Mouse (Mus musculus) erythroblast, embryonic 14.5 days (primary cell): ENCODE measurements around the gene Ppp1r2. TPM values are rescaled to one million over a fixed set of nuclear protein-coding genes. Genes with fewer than 3 reads are reported as not detected.
"Not testable (repeated sequence)": the region's sequence is repeated elsewhere in the genome, so short reads cannot be mapped to it uniquely, and the experiment has no call there.

Source experiments
- H3K27me3 ChIP-seq: 2 replicates; pipeline ENCODE4 v1.6.1; 2012; ENCODE audit warnings: inconsistent platforms; ENCODE audit not compliant: control insufficient read depth
- H3K36me3 ChIP-seq: 2 replicates; pipeline ENCODE4 v1.6.1; 2012; ENCODE audit warnings: mild to moderate bottlenecking, inconsistent platforms; ENCODE audit not compliant: control insufficient read depth
- H3K4me1 ChIP-seq: 2 replicates; pipeline ENCODE4 v1.6.1; 2012; ENCODE audit warnings: inconsistent platforms; ENCODE audit not compliant: control insufficient read depth
- H3K4me3 ChIP-seq: replicated peaks from 2 replicates; pipeline ENCODE3; 2012; ENCODE audit warnings: moderate library complexity, mild to moderate bottlenecking, inconsistent platforms
- H3K9me3 ChIP-seq: 2 replicates; pipeline ENCODE4 v1.6.1; 2012; ENCODE audit warnings: low read length, inconsistent platforms, mixed read lengths; ENCODE audit not compliant: control insufficient read depth
- GATA1 ChIP-seq: IDR thresholded peaks from 2 replicates; pipeline ENCODE4 v1.6.1; 2012; ENCODE audit warnings: low read length, inconsistent platforms, mixed read lengths
- TAL1 ChIP-seq: IDR thresholded peaks from 3 replicates; pipeline ENCODE4 v1.6.1; 2012; ENCODE audit warnings: low read length, inconsistent platforms, mixed read lengths
- polyA plus RNA-seq: library from polyadenylated mRNA; stranded (reverse); fragments of >175 nt; gene quantifications from 2 replicates; pipeline ENCODE4 v1.2.3, GENCODE M21; 2012

Ppp1r2 gene
- polyA plus RNA-seq: 8.2 and 9.7 TPM in 2 replicates

- Histone ChIP-seq H3K27me3 (peaks cover 17% of the 10 kb centered on the region), H3K9me3 (no peaks in the 10 kb centered on the region), H3K4me1 (peaks cover 43% of the 10 kb centered on the region), H3K4me3 (peak within 1 kb of the TSS; percentile 86), H3K36me3 (peaks cover 19% of the 10 kb centered on the region)
- TF ChIP-seq TAL1 (no peak), GATA1 (no peak)
Measured at GRCm38 (mm10) chr16:31274674-31275460, at the start of gene Ppp1r2. Gene Ppp1r2, minus strand, starts transcription at chr16:31275277.

GRCm38 (mm10) chr16:31321501-31321900 lies 46.4 kb upstream of the Ppp1r2 start:
- TF ChIP-seq GATA1 (no peak), TAL1 (no peak)
- H3K4me3 ChIP-seq: no peak overlapping the region
- no peaks in the 10 kb centered on the region for H3K27me3 ChIP-seq
- H3K9me3 ChIP-seq: no peaks in the 10 kb centered on the region
- no peaks in the 10 kb centered on the region for H3K4me1 ChIP-seq
- H3K36me3 ChIP-seq: no peaks in the 10 kb centered on the region

GRCm38 (mm10) chr16:31320954-31321353 lies 45.9 kb upstream of the Ppp1r2 start:
- H3K27me3 ChIP-seq: no peaks in the 10 kb centered on the region
- no peaks in the 10 kb centered on the region for H3K9me3 ChIP-seq
- no peak for TF ChIP-seq GATA1
- TF ChIP-seq TAL1: no peak
- no peak overlapping the region for H3K4me3 ChIP-seq
- no peaks in the 10 kb centered on the region for H3K36me3 ChIP-seq
- H3K4me1 ChIP-seq: no peaks in the 10 kb centered on the region

- H3K4me1 ChIP-seq, H3K9me3 ChIP-seq, H3K4me3 ChIP-seq, H3K27me3 ChIP-seq, H3K36me3 ChIP-seq: not testable (repeated sequence)
Measured at GRCm38 (mm10) chr16:31319723-31320122, 44.6 kb upstream of the Ppp1r2 start.

GRCm38 (mm10) chr16:31319316-31319715 lies 44.2 kb upstream of the Ppp1r2 start:
- Histone ChIP-seq H3K4me1 (no peaks in the 10 kb centered on the region), H3K9me3 (no peaks in the 10 kb centered on the region), H3K27me3 (no peaks in the 10 kb centered on the region), H3K36me3 (no peaks in the 10 kb centered on the region), H3K4me3 (no peak overlapping the region)
- TF ChIP-seq TAL1 (no peak), GATA1 (no peak)

- H3K36me3 ChIP-seq: no peaks in the 10 kb centered on the region
- TF ChIP-seq TAL1: no peak
- TF ChIP-seq GATA1: no peak
- no peaks in the 10 kb centered on the region for H3K27me3 ChIP-seq
- H3K9me3 ChIP-seq: no peaks in the 10 kb centered on the region
- no peak overlapping the region for H3K4me3 ChIP-seq
- H3K4me1 ChIP-seq: no peaks in the 10 kb centered on the region
Measured at GRCm38 (mm10) chr16:31318418-31318817, 43.3 kb upstream of the Ppp1r2 start.

- H3K4me3 ChIP-seq, H3K9me3 ChIP-seq, H3K27me3 ChIP-seq, H3K4me1 ChIP-seq, H3K36me3 ChIP-seq: not testable (repeated sequence)
Measured at GRCm38 (mm10) chr16:31316246-31317143, 41.4 kb upstream of the Ppp1r2 start.

- Histone ChIP-seq H3K27me3 (no peaks in the 10 kb centered on the region), H3K4me1 (no peaks in the 10 kb centered on the region), H3K4me3 (no peak overlapping the region), H3K9me3 (no peaks in the 10 kb centered on the region), H3K36me3 (no peaks in the 10 kb centered on the region)
- TF ChIP-seq TAL1: no peak
- no peak for TF ChIP-seq GATA1
Measured at GRCm38 (mm10) chr16:31315294-31315693, 40.2 kb upstream of the Ppp1r2 start.

- no peaks in the 10 kb centered on the region for H3K36me3 ChIP-seq
- H3K4me3 ChIP-seq: no peak within 1 kb of the TSS
- H3K4me1 ChIP-seq: no peaks in the 10 kb centered on the region
- no peaks in the 10 kb centered on the region for H3K9me3 ChIP-seq
- no peak for TF ChIP-seq TAL1
- no peak for TF ChIP-seq GATA1
- H3K27me3 ChIP-seq: no peaks in the 10 kb centered on the region
Measured at GRCm38 (mm10) chr16:31314497-31315233, 39.6 kb upstream of the Ppp1r2 start, which contains the start of gene Apod. Gene Apod, minus strand, starts transcription at chr16:31314808.
